Mouse (Mus musculus): Measurements from ENCODE around the gene Nfix.

- TF ChIP-seq CTCF (IDR thresholded peaks at IDR 0.05; ENCODE audit: low read depth) (no peak), EP300 (IDR thresholded peaks at IDR 0.05; ENCODE audit: low read depth) (no peak)
Observed at GRCm38 (mm10) chr8:84774473-84774911, 25.7 kb downstream of the Nfix start.

Measured in liver, embryonic 14.5 days (tissue).